Comparison of ENCODE assay signal across 10 mouse cellular contexts in genomic region chr2:26182646-26183045, GRCm38 (mm10). TPM values are rescaled to one million over a fixed set of nuclear protein-coding genes. Genes with fewer than 3 reads are reported as not detected.
DNase-seq lines count a peak whose midpoint lies in the region; ATAC-seq and TF ChIP-seq lines count a peak whose summit lies in the region.
"Had no signal": no experiment of that assay in that cellular context is flagged by ENCODE, and none has a peak within 500 bp of the region (broad histone marks: within the 10 kb centered on the region; RNA-seq: fewer than 3 reads in every experiment).

No protein-coding gene starts in this region.

- H3K27me3 ChIP-seq in hindbrain, embryonic 10.5 days (ENCODE audit: insufficient read depth, poor library complexity, severe bottlenecking): peaks cover 50% of the 10 kb centered on the region
- H3K27me3 ChIP-seq in hindbrain, embryonic 13.5 days: peaks cover 22% of the 10 kb centered on the region
- H3K27me3 ChIP-seq in limb, embryonic 10.5 days (ENCODE audit: low read depth, poor library complexity, severe bottlenecking): peaks cover 66% of the 10 kb centered on the region
- H3K27me3 ChIP-seq: embryonic facial prominence, embryonic 12.5 days had no signal

- DNase-seq in hindbrain, embryonic 10.5 days (ENCODE audit: low spot score): peak; percentile 62
- peak; percentile 49 for DNase-seq in A20 (ENCODE audit: low read depth, low spot score)
- DNase-seq in NIH3T3 (ENCODE audit: low read depth): peak; percentile 52
- DNase-seq in limb, embryonic 10.5 days (ENCODE audit: low spot score): peak; percentile 69
- peak; percentile 79 for DNase-seq in retina, embryonic 14.5 days (ENCODE audit: low spot score)
- DNase-seq: liver, embryonic 13.5 days had no signal

- no peak overlapping the region for H3K4me2 ChIP-seq in hindbrain, embryonic 13.5 days
- H3K4me2 ChIP-seq: embryonic facial prominence, embryonic 12.5 days; liver, embryonic 13.5 days had no signal

- no peaks in the 10 kb centered on the region for H3K36me3 ChIP-seq in hindbrain, embryonic 10.5 days
- no peaks in the 10 kb centered on the region for H3K36me3 ChIP-seq in hindbrain, embryonic 13.5 days
- no peaks in the 10 kb centered on the region for H3K36me3 ChIP-seq in limb, embryonic 10.5 days
- H3K36me3 ChIP-seq: embryonic facial prominence, embryonic 12.5 days; liver, embryonic 13.5 days had no signal

- no peaks in the 10 kb centered on the region for H3K9me3 ChIP-seq in hindbrain, embryonic 10.5 days
- H3K9me3 ChIP-seq in hindbrain, embryonic 13.5 days: no peaks in the 10 kb centered on the region
- H3K9me3 ChIP-seq in limb, embryonic 10.5 days (replicated peaks): no peaks in the 10 kb centered on the region
- H3K9me3 ChIP-seq: embryonic facial prominence, embryonic 12.5 days; liver, embryonic 13.5 days had no signal

- TF ChIP-seq CTCF in cortical plate, adult 2 months (IDR thresholded peaks at IDR 0.05; ENCODE audit: extremely low read depth, insufficient read depth, low read length): peak; percentile 62

- 16% methylated on average over 6 of the region's 6 CpGs for WGBS in hindbrain, embryonic 10.5 days
- WGBS in hindbrain, embryonic 13.5 days: 13% methylated on average over 6 of the region's 6 CpGs
- 19% methylated on average over 6 of the region's 6 CpGs for WGBS in limb, embryonic 10.5 days

- peaks cover 35% of the 10 kb centered on the region for H3K4me1 ChIP-seq in hindbrain, embryonic 10.5 days (replicated peaks)
- peaks cover 9% of the 10 kb centered on the region for H3K4me1 ChIP-seq in hindbrain, embryonic 13.5 days (replicated peaks)
- H3K4me1 ChIP-seq in cortical plate, adult 2 months (ENCODE audit: control insufficient read depth, insufficient read depth, low read length): no peaks in the 10 kb centered on the region
- peaks cover 19% of the 10 kb centered on the region for H3K4me1 ChIP-seq in limb, embryonic 10.5 days

- no peak overlapping the region for H3K4me3 ChIP-seq in hindbrain, embryonic 10.5 days
- no peak overlapping the region for H3K4me3 ChIP-seq in hindbrain, embryonic 13.5 days
- no peak overlapping the region for H3K4me3 ChIP-seq in cortical plate, adult 2 months (ENCODE audit: insufficient read depth, low read length)
- H3K4me3 ChIP-seq in limb, embryonic 10.5 days: no peak overlapping the region
- H3K4me3 ChIP-seq: embryonic facial prominence, embryonic 12.5 days; liver, embryonic 13.5 days had no signal

- no peak for TF ChIP-seq POLR2A in cortical plate, adult 2 months (IDR thresholded peaks at IDR 0.05; ENCODE audit: extremely low read depth, insufficient read depth, low read length)

- no peak; the same call in 1 of the 2 replicates for ATAC-seq in hindbrain, embryonic 13.5 days (ENCODE audit: low FRiP score)
- no peak for ATAC-seq in erythroblast, adult 5-6 weeks (replicated peaks; ENCODE audit: low FRiP score, poor library complexity, severe bottlenecking)

- no peak overlapping the region for H3K9ac ChIP-seq in hindbrain, embryonic 13.5 days
- H3K9ac ChIP-seq: embryonic facial prominence, embryonic 12.5 days; liver, embryonic 13.5 days had no signal

- 0 out of 2 replicates have a peak overlapping the region, but pooled peaks have one; percentile 12 for H3K27ac ChIP-seq in hindbrain, embryonic 10.5 days
- no peak overlapping the region for H3K27ac ChIP-seq in hindbrain, embryonic 13.5 days
- no peak overlapping the region for H3K27ac ChIP-seq in cortical plate, adult 2 months (ENCODE audit: insufficient read depth, low read length)
- no peak overlapping the region for H3K27ac ChIP-seq in limb, embryonic 10.5 days
- H3K27ac ChIP-seq: embryonic facial prominence, embryonic 12.5 days; liver, embryonic 13.5 days had no signal

RNA-seq across cellular contexts. Expression of gene Lhx3, which starts 25.4 kb away (rescaled TPM):
- polyA plus RNA-seq in hindbrain, embryonic 10.5 days (2016; fragmentation: Nextera tagmentation; extraction: Ambion mirVana): 4.4 and 6.3 TPM in 2 replicates
- 5.2 and 15.4 TPM in 2 replicates for polyA plus RNA-seq in hindbrain, embryonic 13.5 days (2015; fragmentation: Nextera tagmentation; extraction: Ambion mirVana)
- 0.06 TPM in 1 of 2 replicates, not detected in the other for polyA plus RNA-seq in cortical plate, adult 2 months (2012; rRNA removed)
- 0.18 TPM in 1 of 2 replicates, not detected in the other for polyA plus RNA-seq in limb, embryonic 10.5 days (2016; fragmentation: Nextera tagmentation; extraction: Ambion mirVana)
- not detected in 2 replicates for total RNA-seq in erythroblast, adult 5-6 weeks (2015; ENCODE audit: low replicate concordance)
- total RNA-seq in erythroblast, adult 5-6 weeks (2017; ENCODE audit: low replicate concordance): not detected in 2 replicates
- polyA plus RNA-seq: liver, embryonic 13.5 days had no signal

RNA-seq across cellular contexts. Expression of gene Qsox2, which starts 54.7 kb away (rescaled TPM):
- polyA plus RNA-seq in hindbrain, embryonic 10.5 days (2016; fragmentation: Nextera tagmentation; extraction: Ambion mirVana): 19.1 and 20.4 TPM in 2 replicates
- polyA plus RNA-seq in hindbrain, embryonic 13.5 days (2015; fragmentation: Nextera tagmentation; extraction: Ambion mirVana): 13.2 and 13.9 TPM in 2 replicates
- polyA plus RNA-seq in cortical plate, adult 2 months (2012; rRNA removed): 22.0 TPM in 2 replicates
- 14.7 and 16.1 TPM in 2 replicates for polyA plus RNA-seq in limb, embryonic 10.5 days (2016; fragmentation: Nextera tagmentation; extraction: Ambion mirVana)
- total RNA-seq in erythroblast, adult 5-6 weeks (2015; ENCODE audit: low replicate concordance): 1.7 and 2.1 TPM in 2 replicates
- 0.60 and 1.7 TPM in 2 replicates for total RNA-seq in erythroblast, adult 5-6 weeks (2017; ENCODE audit: low replicate concordance)

RNA-seq across cellular contexts. Expression of gene Nacc2, which starts 59.6 kb away (rescaled TPM):
- polyA plus RNA-seq in hindbrain, embryonic 10.5 days (2016; fragmentation: Nextera tagmentation; extraction: Ambion mirVana): 6.2 and 8.4 TPM in 2 replicates
- polyA plus RNA-seq in hindbrain, embryonic 13.5 days (2015; fragmentation: Nextera tagmentation; extraction: Ambion mirVana): 12.4 and 14.2 TPM in 2 replicates
- polyA plus RNA-seq in cortical plate, adult 2 months (2012; rRNA removed): 46.9 and 53.6 TPM in 2 replicates
- 3.2 and 3.6 TPM in 2 replicates for polyA plus RNA-seq in limb, embryonic 10.5 days (2016; fragmentation: Nextera tagmentation; extraction: Ambion mirVana)
- 1.0 TPM in 1 of 2 replicates, not detected in the other for total RNA-seq in erythroblast, adult 5-6 weeks (2015; ENCODE audit: low replicate concordance)
- total RNA-seq in erythroblast, adult 5-6 weeks (2017; ENCODE audit: low replicate concordance): 0.77 and 3.3 TPM in 2 replicates
